Mouse (Mus musculus): ENCODE results near the gene Zfp746. TPM values are rescaled to one million over a fixed set of nuclear protein-coding genes. Genes with fewer than 3 reads are reported as not detected.
"Not testable (repeated sequence)": the region's sequence is repeated elsewhere in the genome, so short reads cannot be mapped to it uniquely, and the experiment has no call there.

Zfp746 gene
- total RNA-seq (2021) = 24.6 and 29.7 TPM in 2 replicates
- long read RNA-seq, transcript Zfp746-203 (7 exons, 3,648 nt) = major isoform, 11 of 41 reads
- long read RNA-seq, transcript Zfp746-201 (7 exons, 3,651 nt) = minor isoform, 10 of 41 reads
- long read RNA-seq, partial matches to known transcripts = 5 of 41 reads
- long read RNA-seq, other reads (novel, unspliced or antisense) = 15 of 41 reads

- DNase-seq = peak; percentile 97
Measured at GRCm38 (mm10) chr6:48086471-48086878, at the start of gene Zfp746. Zfp746 (minus strand) TSS chr6:48086593.

- not testable (repeated sequence) for DNase-seq
Measured at GRCm38 (mm10) chr6:48121092-48121491, 34.7 kb upstream of the Zfp746 start.

GRCm38 (mm10) chr6:48116036-48116435 is 29.6 kb upstream of the Zfp746 start:
- no peak for DNase-seq

- DNase-seq = no peak
Measured at GRCm38 (mm10) chr6:48086957-48087715, 743 bp upstream of the Zfp746 start.

GRCm38 (mm10) chr6:48085521-48086404 is 630 bp downstream of the Zfp746 start:
- peak; percentile 75 for DNase-seq

- no peak for DNase-seq
Measured at GRCm38 (mm10) chr6:48083733-48084191, 2.6 kb downstream of the Zfp746 start.

GRCm38 (mm10) chr6:48081952-48082351 is 4.4 kb downstream of the Zfp746 start:
- no peak for DNase-seq

- DNase-seq = no peak
Measured at GRCm38 (mm10) chr6:48081021-48081420, 5.4 kb downstream of the Zfp746 start.

GRCm38 (mm10) chr6:48073316-48073715 is 13.1 kb downstream of the Zfp746 start:
- no peak for DNase-seq

GRCm38 (mm10) chr6:48067492-48067891 is 18.9 kb downstream of the Zfp746 start:
- no peak for DNase-seq

- no peak for DNase-seq
Measured at GRCm38 (mm10) chr6:48065587-48066075, 20.8 kb downstream of the Zfp746 start.

GRCm38 (mm10) chr6:48064451-48064850 is 21.9 kb downstream of the Zfp746 start:
- no peak for DNase-seq

GRCm38 (mm10) chr6:48063940-48064339 is 22.5 kb downstream of the Zfp746 start:
- DNase-seq = no peak

GRCm38 (mm10) chr6:48060895-48061294 is 25.5 kb downstream of the Zfp746 start:
- DNase-seq = no peak

GRCm38 (mm10) chr6:48060421-48060820 is 26.0 kb downstream of the Zfp746 start:
- DNase-seq = no peak

GRCm38 (mm10) chr6:48052136-48052535 is 34.3 kb downstream of the Zfp746 start:
- DNase-seq = no peak

GRCm38 (mm10) chr6:48051666-48052065 is 34.7 kb downstream of the Zfp746 start:
- no peak for DNase-seq

GRCm38 (mm10) chr6:48049273-48050065 is 36.9 kb downstream of the Zfp746 start:
- no peak for DNase-seq

GRCm38 (mm10) chr6:48048426-48049272 is 37.7 kb downstream of the Zfp746 start, which contains the start of gene Zfp777:
Zfp777 (minus strand) TSS chr6:48048911.
- DNase-seq = peak; percentile 84

Measured in adrenal gland, postnatal 25 days (tissue).